Mouse (Mus musculus) embryonic fibroblast, embryonic 13.5 days (primary cell): ENCODE data around the gene Wdr18.

Experiments
- CTCF ChIP-seq: IDR thresholded peaks from 2 replicates; pipeline ENCODE4 v1.5.1; 2011; ENCODE audit warnings: mild to moderate bottlenecking, control low read depth, low read length, moderate library complexity, borderline replicate concordance; ENCODE audit not compliant: insufficient read depth
- POLR2A ChIP-seq: IDR thresholded peaks from 2 replicates; pipeline ENCODE4 v1.6.1; 2011; ENCODE audit warnings: low read depth, mild to moderate bottlenecking, control low read depth, low read length, moderate library complexity

- TF ChIP-seq CTCF (no peak), POLR2A (no peak)
Measured at GRCm38 (mm10) chr10:79936911-79937441, 23.0 kb upstream of the Wdr18 start.
